Mouse (Mus musculus) adrenal gland, adult 8-10 months (tissue): ENCODE measurements around the gene Olfr243. TPM values are rescaled to one million over a fixed set of nuclear protein-coding genes. Genes with fewer than 3 reads are reported as not detected.
"Not testable (repeated sequence)": the region's sequence is repeated elsewhere in the genome, so short reads cannot be mapped to it uniquely, and the experiment has no call there.

Experiments
- DNase-seq: peaks from one replicate; pipeline ENCODE4 v3.0.0; 2022
- total RNA-seq, 4 experiments: library from RNA; stranded (reverse); gene quantifications; 2 replicates each; pipeline ENCODE4 v1.2.4; 2022

Olfr243 gene
- not detected for total RNA-seq

- no peak for DNase-seq
Observed at GRCm38 (mm10) chr7:103714371-103714770, at the start of gene Olfr243. Gene Olfr243 (plus strand): TSS chr7:103714671.

DNA sequence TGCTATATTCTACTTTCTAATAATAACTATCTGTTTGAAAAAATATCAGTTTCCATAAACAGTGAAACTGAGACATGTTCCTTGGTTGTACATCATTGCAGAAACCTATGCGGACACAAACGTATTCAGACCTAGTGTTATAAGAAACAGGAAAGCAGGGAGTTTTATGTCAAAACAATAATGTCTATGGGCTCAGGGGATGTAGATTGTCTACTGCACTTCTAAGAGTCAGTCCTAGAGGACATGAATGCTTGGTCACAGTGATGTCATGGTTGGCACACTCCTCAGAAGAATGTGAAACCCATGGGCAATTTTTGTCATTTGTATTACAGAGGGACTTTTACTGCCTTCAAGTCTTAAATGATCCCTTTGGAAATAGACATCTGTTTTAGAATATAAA is 43.4 kb upstream of the Olfr243 start, which contains the start of gene Olfr624:
TSS of gene Olfr624 (minus strand) at position 101 of the 400 bp plus-strand sequence.
- no peak for DNase-seq

DNA sequence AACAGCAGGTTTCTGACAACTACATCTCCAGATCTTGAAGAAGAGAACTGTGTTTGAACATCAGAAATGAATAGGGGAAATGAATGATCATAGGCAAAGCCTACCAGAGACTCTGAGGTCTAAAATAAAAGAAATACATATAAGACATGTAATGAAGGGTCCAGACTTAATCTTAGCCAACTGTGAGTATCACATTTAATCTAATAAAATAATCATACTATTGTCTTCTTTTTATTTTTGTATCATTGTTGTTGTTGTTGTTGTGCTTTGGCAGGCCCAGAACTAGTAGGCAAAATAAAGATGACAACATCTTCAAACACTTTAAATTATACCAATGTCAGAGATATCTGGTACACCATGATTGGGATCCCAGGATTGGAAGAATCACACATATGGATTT is 32.1 kb upstream of the Olfr243 start, which contains the start of gene Olfr625-ps1:
TSS of gene Olfr625-ps1 (plus strand) at position 301 of the 400 bp plus-strand sequence.
- DNase-seq = no peak

DNA sequence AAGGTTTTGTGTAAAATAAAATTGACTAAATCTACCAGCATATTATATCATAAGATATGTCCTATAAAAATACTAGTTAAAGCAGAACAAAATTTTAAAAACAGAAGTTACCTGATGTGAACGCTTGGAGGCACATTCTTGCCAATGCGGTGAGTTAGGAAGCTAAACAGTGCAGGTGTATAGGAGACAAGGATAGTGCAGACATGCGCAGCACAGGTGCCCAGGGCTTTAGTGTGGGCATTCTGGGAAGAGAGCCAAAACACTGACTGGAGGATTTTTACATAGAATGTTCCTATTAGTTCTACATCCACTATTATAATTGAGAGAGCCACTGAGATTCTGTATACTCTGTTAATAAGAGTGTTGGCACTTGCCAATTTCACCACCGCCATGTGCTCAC is 15.0 kb upstream of the Olfr243 start:
- no peak for DNase-seq

GRCm38 (mm10) chr7:103712024-103712423 is 2.4 kb upstream of the Olfr243 start:
- DNase-seq = no peak

DNA sequence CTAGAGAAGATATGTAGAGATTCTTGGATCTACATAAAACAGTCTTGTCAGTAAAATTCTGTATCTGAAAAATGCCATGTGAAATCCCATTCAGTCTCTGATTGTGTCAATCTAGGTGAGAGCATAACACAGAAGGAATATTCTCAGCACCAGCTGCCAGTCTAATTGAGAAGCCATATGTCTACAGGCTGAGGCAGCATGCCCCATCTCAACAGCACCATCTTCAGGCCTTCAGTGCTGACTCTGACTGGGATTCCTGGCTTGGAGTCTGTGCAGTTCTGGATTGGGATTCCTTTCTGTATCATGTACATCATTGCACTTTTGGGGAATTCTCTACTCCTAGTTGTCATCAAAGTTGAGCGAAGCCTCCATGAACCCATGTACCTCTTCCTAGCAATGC is 1.9 kb downstream of the Olfr243 start:
- DNase-seq = not testable (repeated sequence)

- DNase-seq = no peak
Observed at GRCm38 (mm10) chr7:103730074-103730473, 15.6 kb downstream of the Olfr243 start, which contains the start of gene Olfr628. Gene Olfr628 (plus strand): TSS chr7:103730374.

DNA sequence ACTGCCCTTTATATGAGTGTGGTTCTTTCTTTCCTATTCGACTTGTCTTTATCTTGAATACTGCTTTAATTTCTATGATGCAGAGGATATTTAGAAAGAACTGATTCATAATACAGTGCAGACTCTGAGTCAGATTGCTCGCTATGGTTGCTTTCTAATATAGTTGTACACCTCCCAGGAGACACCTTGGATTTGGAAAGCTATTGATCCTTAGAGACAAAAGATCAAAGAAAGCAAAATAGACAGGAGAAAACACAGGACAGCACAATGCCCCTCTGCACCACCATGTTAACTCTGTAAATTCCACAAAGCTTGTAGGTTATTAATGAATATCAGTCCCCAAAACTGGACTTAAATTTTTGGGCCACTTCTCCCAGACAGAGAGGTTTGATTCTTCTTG is 30.4 kb downstream of the Olfr243 start, which contains the start of gene Olfr629:
TSS of gene Olfr629 (minus strand) at position 101 of the 400 bp plus-strand sequence.
- no peak for DNase-seq

- no peak for DNase-seq
Observed at GRCm38 (mm10) chr7:103757233-103757632, 42.8 kb downstream of the Olfr243 start, which contains the start of gene Olfr630. Gene Olfr630 (minus strand): TSS chr7:103757333.

DNA sequence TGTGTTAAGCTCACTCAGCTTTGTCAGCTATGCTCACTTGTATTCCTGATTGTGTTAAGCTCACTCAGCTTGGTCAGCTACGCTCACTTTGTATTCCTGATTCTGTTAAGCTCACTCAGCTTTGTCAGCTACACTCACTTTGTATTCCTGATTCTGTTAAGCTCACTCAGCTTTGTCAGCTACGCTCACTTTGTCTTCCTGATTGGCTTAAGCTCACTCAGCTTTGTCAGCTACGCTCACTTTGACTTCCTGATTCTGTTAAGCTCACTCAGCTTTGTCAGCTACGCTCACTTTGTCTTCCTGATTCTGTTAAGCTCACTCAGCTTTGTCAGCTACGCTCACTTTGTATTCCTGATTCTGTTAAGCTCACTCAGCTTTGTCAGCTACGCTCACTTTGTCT is 47.7 kb downstream of the Olfr243 start:
- DNase-seq = not testable (repeated sequence)

GRCm38 (mm10) chr7:103767687-103768086 is 53.2 kb downstream of the Olfr243 start:
- DNase-seq = not testable (repeated sequence)

Other genes with a start within 250 kb of the Olfr243 start
- gene Olfr608, start 244.8 kb upstream of the Olfr243 start, total RNA-seq = not detected
- gene Olfr609, start 216.6 kb upstream of the Olfr243 start, total RNA-seq = not detected
- not detected for gene Olfr610, start 202.5 kb upstream of the Olfr243 start, total RNA-seq
- gene Olfr611, start 193.8 kb upstream of the Olfr243 start, total RNA-seq = not detected
- gene Olfr612, start 172.0 kb upstream of the Olfr243 start, total RNA-seq = not detected
- gene Olfr613, start 166.6 kb upstream of the Olfr243 start, total RNA-seq = not detected
- not detected for gene Olfr615, start 158.6 kb upstream of the Olfr243 start, total RNA-seq
- gene Olfr616, start 145.5 kb upstream of the Olfr243 start, total RNA-seq = not detected
- not detected for gene Olfr617, start 141.6 kb upstream of the Olfr243 start, total RNA-seq
- not detected for gene Olfr618, start 124.6 kb upstream of the Olfr243 start, total RNA-seq
- not detected for gene Olfr619, start 114.1 kb upstream of the Olfr243 start, total RNA-seq
- gene Olfr620, start 102.1 kb upstream of the Olfr243 start, total RNA-seq = not detected
- gene Olfr622, start 72.0 kb upstream of the Olfr243 start, total RNA-seq = not detected
- gene Olfr623, start 51.0 kb upstream of the Olfr243 start, total RNA-seq = not detected
- under 1 TPM in 1 of 4 experiments, not detected in 3; 0.06 TPM for gene Olfr624, start 43.5 kb upstream of the Olfr243 start, total RNA-seq
- not detected for gene Olfr625-ps1, start 32.0 kb upstream of the Olfr243 start, total RNA-seq
- not detected for gene Olfr628, start 15.7 kb downstream of the Olfr243 start, total RNA-seq
- gene Olfr629, start 30.3 kb downstream of the Olfr243 start, total RNA-seq = not detected
- not detected for gene Olfr630, start 42.7 kb downstream of the Olfr243 start, total RNA-seq
- gene Olfr69, start 56.9 kb downstream of the Olfr243 start, total RNA-seq = not detected
- gene Olfr68, start 65.0 kb downstream of the Olfr243 start, total RNA-seq = not detected
- not detected for gene Olfr67, start 77.2 kb downstream of the Olfr243 start, total RNA-seq
- gene Hbb-bt, start 99.3 kb downstream of the Olfr243 start, total RNA-seq = 100 to 1,000 TPM in 1 of 4 experiments, 10 to 100 TPM in 3; 78.2 to 176 (median 90.4) TPM
- 1,000 to 10,000 TPM in 1 of 4 experiments, 100 to 1,000 TPM in 3; 738 to 2,114 (median 834) TPM for gene Hbb-bs, start 113.4 kb downstream of the Olfr243 start, total RNA-seq
- not detected for gene Hbb-bh2, start 125.8 kb downstream of the Olfr243 start, total RNA-seq
- gene Hbb-bh1, start 128.5 kb downstream of the Olfr243 start, total RNA-seq = not detected
- not detected for gene Hbb-y, start 138.5 kb downstream of the Olfr243 start, total RNA-seq
- gene Olfr66, start 171.6 kb downstream of the Olfr243 start, total RNA-seq = not detected
- gene Olfr64, start 179.8 kb downstream of the Olfr243 start, total RNA-seq = not detected
- gene Olfr65, start 188.8 kb downstream of the Olfr243 start, total RNA-seq = not detected
- not detected for gene Olfr631, start 214.2 kb downstream of the Olfr243 start, total RNA-seq
- not detected for gene Olfr632, start 219.7 kb downstream of the Olfr243 start, total RNA-seq
- gene Olfr633, start 229.8 kb downstream of the Olfr243 start, total RNA-seq = not detected